In the genomic region with DNA sequence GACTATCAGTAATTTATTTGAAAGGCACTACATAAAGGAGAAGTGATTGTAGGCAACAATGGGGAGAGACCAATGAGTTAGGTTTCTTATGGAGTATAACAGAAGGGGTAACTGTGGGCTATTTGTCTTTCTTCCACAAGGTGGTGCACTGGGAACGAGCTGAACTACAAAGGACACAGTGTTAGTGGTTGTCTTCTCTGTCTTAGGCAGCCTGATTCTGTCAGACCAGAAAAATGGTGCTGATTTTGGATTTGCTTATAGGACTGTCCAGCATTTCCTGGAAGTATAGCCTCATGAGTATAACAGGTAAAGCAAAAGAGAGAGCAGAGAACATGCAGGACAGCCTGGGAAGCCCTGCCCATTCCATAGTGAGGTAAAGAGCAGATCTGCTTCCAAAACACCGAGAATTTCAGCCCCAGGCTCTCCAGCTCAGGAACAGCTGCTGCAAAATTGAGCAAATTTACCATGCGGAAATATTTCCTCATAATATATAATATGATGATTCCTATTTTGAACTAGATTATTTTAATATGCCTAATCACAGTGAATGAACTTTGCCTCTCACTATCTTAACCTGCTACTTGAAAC, we compare ENCODE assay signal across 9 mouse cellular contexts.
DNase-seq lines count a peak whose midpoint lies in the region; ATAC-seq and TF ChIP-seq lines count a peak whose summit lies in the region.
"Had no signal": no experiment of that assay in that cellular context is flagged by ENCODE, and none has a peak within 500 bp of the region (broad histone marks: within the 10 kb centered on the region; RNA-seq: fewer than 3 reads in every experiment).

No protein-coding gene starts in this region.

- no peaks in the 10 kb centered on the region for H3K9me3 ChIP-seq in CH12.LX (replicated peaks; ENCODE audit: low read length)
- no peaks in the 10 kb centered on the region for H3K9me3 ChIP-seq in embryonic facial prominence, embryonic 14.5 days (ENCODE audit: control insufficient read depth, low read length)
- no peaks in the 10 kb centered on the region for H3K9me3 ChIP-seq in stomach, embryonic 16.5 days (replicated peaks; ENCODE audit: control insufficient read depth, low read length)
- H3K9me3 ChIP-seq: embryonic facial prominence, embryonic 12.5 days had no signal

- H3K9ac ChIP-seq in CH12.LX (ENCODE audit: insufficient read depth, low read depth): no peak overlapping the region
- H3K9ac ChIP-seq in embryonic facial prominence, embryonic 14.5 days (ENCODE audit: low read depth, low read length): no peak overlapping the region
- no peak overlapping the region for H3K9ac ChIP-seq in stomach, embryonic 16.5 days (ENCODE audit: low read length)
- H3K9ac ChIP-seq: embryonic facial prominence, embryonic 12.5 days had no signal

- DNase-seq in CH12.LX (ENCODE audit: extremely low read depth): peak; percentile 33
- DNase-seq in adipocyte (ENCODE audit: low spot score): peak; percentile 5
- peak; percentile 75 for DNase-seq in embryonic facial prominence, embryonic 14.5 days (ENCODE audit: low spot score)
- peak; percentile 14 to 22 for DNase-seq in heart, postnatal 36 days
- DNase-seq in layer of hippocampus, adult 8-10 months (ENCODE audit: low spot score in 2 of 2): peak; percentile 73 to 87
- peak; percentile 73 for DNase-seq in mesoderm, embryonic 11.5 days (ENCODE audit: low read depth, low spot score)

- no peak for TF ChIP-seq EP300 in CH12.LX (IDR thresholded peaks at IDR 0.05; ENCODE audit: low read length)

- TF ChIP-seq CTCF in CH12.LX (conservative IDR thresholded peaks at IDR 0.05 in 1 of 2, IDR thresholded peaks at IDR 0.05 in 1 of 2; ENCODE audit: low read depth in 2 of 2, low read length in 2 of 2): peak; percentile 31 to 46; a peak in 3 of 4 replicates

- peak; percentile 82 for ATAC-seq in embryonic facial prominence, embryonic 14.5 days (ENCODE audit: low read depth)
- ATAC-seq in stomach, embryonic 16.5 days (ENCODE audit: insufficient read depth, low FRiP score): peak; percentile 66; the same call in 1 of the 2 replicates
- no peak for ATAC-seq in megakaryocyte, adult 5-6 weeks (ENCODE audit: poor library complexity, severe bottlenecking)

- dilution Hi-C loops in CH12.LX (cut with MboI; ENCODE audit: extremely low pct_ligation_motif_present, extremely low pct_unique_long_range_greater_than_20kb, low sequenced_read_pairs): no loop called here

- H3K79me2 ChIP-seq in CH12.LX (replicated peaks; ENCODE audit: control insufficient read depth, extremely low read depth, insufficient read depth, poor library complexity, severe bottlenecking): no peaks in the 10 kb centered on the region

- H3K27ac ChIP-seq in CH12.LX (ENCODE audit: insufficient read depth, low read depth): no peak overlapping the region
- H3K27ac ChIP-seq in embryonic facial prominence, embryonic 14.5 days (replicated peaks; ENCODE audit: low read depth, low read length): no peak overlapping the region
- no peak overlapping the region for H3K27ac ChIP-seq in stomach, embryonic 16.5 days (ENCODE audit: low read length)
- H3K27ac ChIP-seq: embryonic facial prominence, embryonic 12.5 days had no signal

- no peak overlapping the region for H3K4me3 ChIP-seq in CH12.LX (replicated peaks in 1 of 3; ENCODE audit: low read depth in 2 of 3, low read length in 2 of 3, poor library complexity in 1 of 3)
- H3K4me3 ChIP-seq in embryonic facial prominence, embryonic 14.5 days (ENCODE audit: low read depth, low read length): no peak overlapping the region
- no peak overlapping the region for H3K4me3 ChIP-seq in stomach, embryonic 16.5 days (replicated peaks; ENCODE audit: low read length)
- H3K4me3 ChIP-seq: embryonic facial prominence, embryonic 12.5 days had no signal

- peak; percentile 43 for TF ChIP-seq RAD21 in CH12.LX (IDR thresholded peaks at IDR 0.05; ENCODE audit: low read depth, low read length)

- 22% methylated on average over 3 of the region's 3 CpGs for WGBS in embryonic facial prominence, embryonic 14.5 days
- 42% methylated on average over 3 of the region's 3 CpGs for WGBS in stomach, embryonic 16.5 days

- TF ChIP-seq POLR2A in CH12.LX (IDR thresholded peaks at IDR 0.05; ENCODE audit: low read depth, low read length): no peak

- no peaks in the 10 kb centered on the region for H3K36me3 ChIP-seq in CH12.LX (replicated peaks in 1 of 2; ENCODE audit: control insufficient read depth in 1 of 2, insufficient read depth in 1 of 2, low read length in 1 of 2)
- H3K36me3 ChIP-seq in embryonic facial prominence, embryonic 14.5 days (ENCODE audit: control insufficient read depth, insufficient read depth, low read length): no peaks in the 10 kb centered on the region
- no peaks in the 10 kb centered on the region for H3K36me3 ChIP-seq in stomach, embryonic 16.5 days (ENCODE audit: control insufficient read depth, insufficient read depth, low read length)
- H3K36me3 ChIP-seq: embryonic facial prominence, embryonic 12.5 days had no signal

- in situ Hi-C loops in CH12.LX (cut with MboI; ENCODE audit: low pct_ligation_motif_present, low pct_unique_long_range_greater_than_20kb, low sequenced_read_pairs): loop anchor here (25.0 kb wide), 1 partner anchor 912 kb away; no protein-coding TSS in a partner anchor

- H3K4me2 ChIP-seq in CH12.LX (ENCODE audit: insufficient read depth, low read depth, poor library complexity, severe bottlenecking): no peak overlapping the region
- no peak overlapping the region for H3K4me2 ChIP-seq in embryonic facial prominence, embryonic 14.5 days (ENCODE audit: low read depth, low read length)
- no peak overlapping the region for H3K4me2 ChIP-seq in stomach, embryonic 16.5 days (ENCODE audit: low read depth, low read length)
- H3K4me2 ChIP-seq: embryonic facial prominence, embryonic 12.5 days had no signal

- H3K4me1 ChIP-seq in CH12.LX (ENCODE audit: control insufficient read depth in 1 of 2, insufficient read depth in 2 of 2): no peaks in the 10 kb centered on the region
- no peaks in the 10 kb centered on the region for H3K4me1 ChIP-seq in embryonic facial prominence, embryonic 14.5 days (ENCODE audit: control insufficient read depth, insufficient read depth, low read length)
- H3K4me1 ChIP-seq in stomach, embryonic 16.5 days (ENCODE audit: control insufficient read depth, insufficient read depth, low read length): no peaks in the 10 kb centered on the region
- H3K4me1 ChIP-seq: embryonic facial prominence, embryonic 12.5 days had no signal

- intact Hi-C loops in heart, postnatal 36 days (cut with DNase I): loop anchor here (1.0 to 5.0 kb wide), 3 partner anchors 152 to 943 kb away; no protein-coding TSS in a partner anchor

- H3K27me3 ChIP-seq in CH12.LX (replicated peaks): no peaks in the 10 kb centered on the region
- no peaks in the 10 kb centered on the region for H3K27me3 ChIP-seq in embryonic facial prominence, embryonic 14.5 days (replicated peaks; ENCODE audit: control insufficient read depth, insufficient read depth, low read length)
- H3K27me3 ChIP-seq in stomach, embryonic 16.5 days (ENCODE audit: control insufficient read depth, insufficient read depth, low read length): no peaks in the 10 kb centered on the region
- H3K27me3 ChIP-seq: embryonic facial prominence, embryonic 12.5 days had no signal

TF ChIP-seq in CH12.LX, 34 proteins besides CTCF, POLR2A, EP300 and RAD21:
- no peak for TF ChIP-seq POLR2AphosphoS2 (IDR thresholded peaks at IDR 0.05; ENCODE audit: low read depth, low read length)
- TF ChIP-seq UBTF (IDR thresholded peaks at IDR 0.05; ENCODE audit: low read depth, low read length): no peak
- peak; percentile 37 for TF ChIP-seq SMC3 (IDR thresholded peaks at IDR 0.05; ENCODE audit: low read depth, low read length)
- no peak for TF ChIP-seq RCOR1 (conservative IDR thresholded peaks at IDR 0.05; ENCODE audit: low read depth, low read length)
- TF ChIP-seq USF2 (conservative IDR thresholded peaks at IDR 0.05; ENCODE audit: low read depth, low read length): no peak
- no peak for TF ChIP-seq NELFE (IDR thresholded peaks at IDR 0.05; ENCODE audit: low read depth, low read length)
TF ChIP-seq in CH12.LX: peak in this region for 1.

Comparison
In these comparisons a context has a peak if more than half of its experiments do, and no peak if none do; other contexts are left out.
1. DNase-seq: peak in every context shown above with its lines; median percentile 80 in layer of hippocampus, adult 8-10 months; 75 in embryonic facial prominence, embryonic 14.5 days; 73 in mesoderm, embryonic 11.5 days; 33 in CH12.LX; 18 in heart, postnatal 36 days; 5 in adipocyte.